Mouse (Mus musculus) thymus, postnatal 10 days (tissue): ENCODE data around the gene Ect2.

ENCODE experiments used
- DNase-seq, 2 experiments: peaks; one replicate each; pipeline ENCODE4 v3.0.0; 2021; ENCODE audit warnings: low spot score in 2 of 2

The Ect2 gene

DNA sequence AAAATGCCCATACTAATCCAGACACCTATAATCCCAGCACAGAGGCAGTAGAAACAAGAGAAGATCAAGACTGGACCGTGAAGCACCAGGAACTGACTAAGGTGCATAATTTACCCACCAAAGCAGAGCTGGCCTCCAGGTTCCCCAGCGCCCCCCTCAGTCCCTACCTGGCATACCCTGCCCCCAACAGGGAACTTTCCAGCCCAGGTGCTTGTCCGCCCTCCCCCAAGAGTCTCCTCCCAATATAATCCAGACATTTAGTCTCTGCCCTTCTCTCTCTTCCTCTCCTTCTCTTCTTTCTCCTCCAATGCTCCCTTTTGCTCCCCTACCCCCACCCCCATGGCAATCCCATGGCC is 2.9 kb upstream of the Ect2 start:
- DNase-seq, result no peak

DNA sequence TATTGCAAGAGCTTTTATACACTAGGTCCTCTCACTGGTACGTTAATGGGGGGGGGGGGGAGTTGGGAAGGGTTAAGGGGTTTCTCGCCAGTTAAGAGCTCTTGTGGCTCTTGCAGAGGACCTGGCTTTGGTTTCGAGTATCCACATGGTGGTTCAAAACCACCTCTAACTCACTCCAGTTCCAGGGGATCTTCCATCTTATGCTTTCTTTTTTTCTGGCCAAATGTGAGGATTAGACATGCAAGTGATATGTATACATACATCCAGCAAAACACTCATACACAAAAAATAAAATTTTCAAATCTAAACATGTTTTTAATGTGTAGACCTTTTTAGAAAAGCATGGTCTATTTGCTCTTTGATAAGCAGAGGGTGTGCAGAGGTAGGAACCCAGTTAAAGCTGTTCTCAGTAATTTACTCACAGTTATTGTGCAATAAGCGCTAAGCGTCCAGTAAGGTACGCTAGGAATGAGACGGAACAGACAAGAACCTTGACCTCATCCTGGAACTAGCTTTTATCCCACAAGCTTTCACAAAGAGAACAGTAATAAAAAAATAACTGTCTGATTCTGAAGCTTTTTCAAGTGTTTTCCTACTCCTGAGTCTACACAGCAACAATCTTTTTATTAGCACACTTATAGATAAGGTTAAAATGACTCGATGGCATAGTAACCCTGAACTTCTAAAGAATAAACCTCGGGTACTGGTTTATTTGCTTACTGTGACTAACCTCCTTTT is 2.3 kb upstream of the Ect2 start:
- no peak for DNase-seq

- DNase-seq, result peak in 1 of 2 experiments; percentile 7
These were observed 1.6 kb upstream of the Ect2 start for GRCm38 (mm10) chr3:27155051-27155855.

- DNase-seq, result no peak
These were observed 602 bp upstream of the Ect2 start for GRCm38 (mm10) chr3:27154280-27154679.

DNA sequence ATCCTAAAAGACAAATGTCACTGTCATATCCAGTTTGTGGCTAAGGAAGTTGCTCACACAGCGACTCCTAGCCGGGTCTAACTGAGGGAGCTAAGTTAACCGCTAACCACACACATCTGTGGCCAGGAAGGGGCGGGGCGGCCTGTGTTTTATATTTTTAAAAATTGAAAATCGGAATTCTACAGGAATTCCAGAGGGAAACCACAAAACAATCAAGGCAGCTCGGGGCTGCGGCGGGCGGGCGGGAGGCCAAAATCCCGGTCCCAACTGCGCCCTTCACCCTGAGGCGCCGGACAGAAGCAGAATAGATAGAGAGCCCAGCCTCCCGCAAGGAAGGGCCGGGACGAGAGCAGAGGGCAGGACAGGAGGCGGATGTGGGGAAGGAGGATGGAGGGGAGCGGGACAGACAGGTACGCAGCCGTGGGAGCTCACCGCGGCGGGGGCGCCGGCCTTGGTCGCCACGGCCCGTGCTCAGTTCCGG is 447 bp downstream of the Ect2 start:
- DNase-seq, result peak; percentile 51 to 58

GRCm38 (mm10) chr3:27145733-27146132 is 7.9 kb downstream of the Ect2 start:
- DNase-seq, result no peak

DNA sequence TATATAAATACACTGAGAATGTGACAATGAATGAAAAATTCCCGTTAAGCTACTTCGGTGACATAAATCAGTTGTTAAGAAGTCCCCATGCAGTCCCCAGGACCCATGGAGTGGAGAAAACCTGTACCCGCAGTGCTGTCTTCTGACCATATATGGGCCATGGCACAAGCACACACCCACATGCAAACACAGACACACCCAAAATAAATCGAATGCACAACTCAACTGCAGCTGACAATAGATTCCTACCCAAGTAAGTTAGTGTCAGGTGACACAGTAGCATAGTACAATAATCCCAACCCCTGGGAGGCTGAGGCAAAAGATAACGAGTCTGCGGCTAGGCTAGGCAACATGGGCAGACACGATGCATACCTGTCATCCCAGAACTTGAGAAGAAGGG is 10.1 kb downstream of the Ect2 start:
- no peak for DNase-seq

- no peak for DNase-seq
These were observed 13.6 kb downstream of the Ect2 start for GRCm38 (mm10) chr3:27140101-27140500.

GRCm38 (mm10) chr3:27121864-27122450 is 31.7 kb downstream of the Ect2 start:
- DNase-seq, result no peak

GRCm38 (mm10) chr3:27120932-27121331 is 32.7 kb downstream of the Ect2 start:
- DNase-seq, result no peak

GRCm38 (mm10) chr3:27118227-27118626 is 35.5 kb downstream of the Ect2 start:
- DNase-seq, result no peak

DNA sequence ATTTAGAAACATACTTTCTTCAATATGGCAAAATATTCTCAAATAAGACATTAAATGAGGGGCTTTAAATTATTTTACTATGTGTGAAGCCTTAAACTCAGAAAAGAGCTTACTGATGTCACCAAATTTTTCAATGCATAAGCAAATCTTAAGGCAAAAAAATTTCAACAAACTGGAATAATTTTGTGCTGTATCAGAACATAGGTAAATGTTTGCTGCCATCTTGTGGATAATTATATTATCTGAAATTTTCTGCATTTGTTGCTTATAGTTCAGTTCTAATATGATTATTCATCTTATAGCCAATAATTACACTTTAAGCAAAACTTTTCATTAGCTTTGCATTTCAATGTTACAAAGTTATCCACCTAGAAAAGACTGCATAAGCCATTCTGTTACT is 42.8 kb downstream of the Ect2 start:
- no peak for DNase-seq

DNA sequence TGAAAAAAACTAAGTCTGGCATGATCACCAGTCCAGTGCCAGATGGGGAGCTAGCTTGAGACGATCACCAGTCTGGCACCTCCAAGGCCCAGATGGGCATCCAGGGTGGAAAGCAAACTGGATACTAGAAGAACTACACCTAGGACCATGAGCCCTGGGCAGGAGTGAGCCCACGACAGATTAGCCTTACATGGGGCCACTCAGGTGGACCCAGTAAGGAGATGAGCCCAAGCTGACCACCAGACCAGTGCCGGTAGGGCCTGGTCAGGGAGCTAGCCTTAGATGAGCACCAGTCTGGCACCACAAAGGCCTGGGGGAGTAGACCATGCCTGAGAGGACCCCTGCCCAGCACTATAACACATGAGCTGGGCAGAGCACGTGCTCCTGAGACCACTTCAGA is 44.6 kb downstream of the Ect2 start:
- DNase-seq, result no peak

DNA sequence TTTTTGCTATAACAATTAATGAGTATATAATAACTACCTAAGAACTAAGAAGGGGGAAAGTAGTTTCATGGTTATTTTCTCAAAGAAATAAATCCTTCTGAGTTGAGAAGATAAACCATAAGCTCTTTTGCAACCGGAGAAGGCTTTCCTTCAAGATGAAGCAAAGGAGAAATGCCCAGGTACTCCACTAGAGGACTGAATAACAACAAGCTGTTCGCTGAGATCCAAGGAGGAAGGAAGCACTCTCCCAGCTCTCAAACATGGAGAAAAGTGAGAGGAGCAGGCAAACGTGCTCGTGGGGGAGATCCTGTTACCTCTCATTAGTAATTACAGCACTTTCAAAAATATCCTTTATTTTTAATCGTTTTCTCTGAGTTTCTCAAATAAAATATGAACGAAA is 46.5 kb downstream of the Ect2 start:
- DNase-seq, result no peak

GRCm38 (mm10) chr3:27102965-27103364 is 50.7 kb downstream of the Ect2 start:
- no peak for DNase-seq

DNA sequence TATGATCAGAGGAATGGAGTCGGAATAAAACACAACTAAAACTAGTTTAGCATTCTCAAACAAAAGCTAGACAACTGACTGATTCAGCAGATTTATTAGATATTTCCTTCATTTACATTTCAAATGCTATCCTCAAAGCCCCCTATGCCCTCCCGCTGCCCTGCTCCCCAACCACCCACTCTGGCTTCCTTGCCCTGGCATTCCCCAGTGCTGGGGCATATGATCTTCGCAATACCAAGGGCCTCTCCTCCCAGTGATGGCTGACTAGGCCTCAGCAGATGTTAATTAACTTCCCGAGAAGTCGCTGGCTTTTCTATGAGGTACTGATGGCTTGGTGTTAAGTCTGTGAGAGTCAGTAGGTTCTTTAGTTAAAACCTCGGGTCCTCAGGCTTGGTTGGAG is 55.0 kb downstream of the Ect2 start:
- DNase-seq, result no peak

DNA sequence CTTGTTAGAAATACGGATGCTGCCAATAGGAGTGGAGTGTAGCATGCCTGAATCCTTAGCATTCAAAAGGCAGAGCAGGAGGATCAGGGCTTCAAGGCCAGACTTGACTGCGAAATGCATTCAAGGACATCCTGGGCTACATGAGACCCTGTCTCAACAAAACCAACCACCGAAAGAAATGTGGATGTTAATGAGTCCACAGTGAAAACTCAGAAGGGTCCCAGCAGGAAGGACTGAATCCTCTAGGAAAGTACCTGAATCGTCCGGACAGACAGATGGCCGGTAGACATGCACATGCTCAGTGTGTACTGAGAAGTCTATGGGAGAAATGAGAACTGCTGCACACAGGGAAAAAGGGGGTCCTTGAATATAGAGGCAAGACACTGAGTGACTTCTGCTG is 67.5 kb downstream of the Ect2 start:
- DNase-seq, result no peak

GRCm38 (mm10) chr3:27081229-27082060 is 72.2 kb downstream of the Ect2 start:
- no peak for DNase-seq

GRCm38 (mm10) chr3:27080061-27080770 is 73.5 kb downstream of the Ect2 start:
- DNase-seq, result no peak

- DNase-seq, result no peak
These were observed 79.8 kb downstream of the Ect2 start for GRCm38 (mm10) chr3:27073884-27074283.

GRCm38 (mm10) chr3:27071706-27072105 is 82.0 kb downstream of the Ect2 start:
- DNase-seq, result no peak
